Mouse (Mus musculus) gastrocnemius, postnatal 14 days (tissue): ENCODE measurements around the gene Eef1a1. TPM values are rescaled to one million over a fixed set of nuclear protein-coding genes. Genes with fewer than 3 reads are reported as not detected.
"Not testable (repeated sequence)": the region's sequence is repeated elsewhere in the genome, so short reads cannot be mapped to it uniquely, and the experiment has no call there.

ENCODE experiments used
- DNase-seq: peaks from one replicate; pipeline ENCODE4 v3.0.0; 2021; ENCODE audit warnings: mixed read lengths
- intact Hi-C: fragments of 180-260 bp; cut with DNase I; formaldehyde crosslinking; loops from one replicate; pipeline ENCODE4 v1.15.1; 2025; ENCODE audit warnings: low total_unique reads
- long read RNA-seq, 2 experiments: library from polyadenylated mRNA; stranded (forward); transcript quantifications; one replicate each; pipeline ENCODE4 v2.0.0; 2021
- total RNA-seq, 2 experiments: library from RNA; stranded (reverse); gene quantifications; 2 replicates each; pipeline ENCODE4 v1.2.3; 2021

Eef1a1 gene
- total RNA-seq: 1,000 to 10,000 TPM; 1,398 to 1,669 TPM
- long read RNA-seq, experiment 1, transcript Eef1a1-201 (8 exons, 1,794 nt): major isoform, 144 of 200 reads
- long read RNA-seq, experiment 1, partial matches to known transcripts: 56 of 200 reads
- long read RNA-seq, experiment 1, other reads (novel, unspliced or antisense): 0 of 200 reads
- long read RNA-seq, experiment 2, transcript Eef1a1-201 (8 exons, 1,794 nt): major isoform, 157 of 203 reads
- long read RNA-seq, experiment 2, partial matches to known transcripts: 46 of 203 reads
- long read RNA-seq, experiment 2, other reads (novel, unspliced or antisense): 0 of 203 reads

- intact Hi-C loops: no loop called here
- DNase-seq: peak; percentile 79
Observed at GRCm38 (mm10) chr9:78488890-78489420, at the start of gene Eef1a1. Eef1a1 (minus strand) TSS chr9:78489151.

- intact Hi-C loops: no loop called here
- DNase-seq: no peak
Observed at GRCm38 (mm10) chr9:78538421-78538820, 49.5 kb upstream of the Eef1a1 start.

GRCm38 (mm10) chr9:78537154-78537873 lies 48.4 kb upstream of the Eef1a1 start:
- DNase-seq: peak; percentile 80
- intact Hi-C loops: no loop called here

- intact Hi-C loops: no loop called here
Observed at GRCm38 (mm10) chr9:78534606-78535005, 45.7 kb upstream of the Eef1a1 start.

GRCm38 (mm10) chr9:78533296-78533935 lies 44.5 kb upstream of the Eef1a1 start:
- intact Hi-C loops: no loop called here
- no peak for DNase-seq

More at GRCm38 (mm10) chr9:78534606-78535005, 45.7 kb upstream of the Eef1a1 start:
- no peak for DNase-seq

- intact Hi-C loops: no loop called here
- DNase-seq: no peak
Observed at GRCm38 (mm10) chr9:78532341-78532819, 43.4 kb upstream of the Eef1a1 start.

- DNase-seq: no peak
- intact Hi-C loops: no loop called here
Observed at GRCm38 (mm10) chr9:78531816-78532215, 42.9 kb upstream of the Eef1a1 start.

GRCm38 (mm10) chr9:78527767-78528381 lies 38.9 kb upstream of the Eef1a1 start:
- intact Hi-C loops: loop anchor here (10.0 kb wide), 1 partner anchor 53 kb away; no protein-coding TSS in a partner anchor
- DNase-seq: peak; percentile 76

GRCm38 (mm10) chr9:78527301-78527761 lies 38.4 kb upstream of the Eef1a1 start:
- DNase-seq: peak; percentile 84
- intact Hi-C loops: loop anchor here (10.0 kb wide), 1 partner anchor 53 kb away; no protein-coding TSS in a partner anchor

GRCm38 (mm10) chr9:78526206-78526605 lies 37.3 kb upstream of the Eef1a1 start:
- intact Hi-C loops: loop anchor here (10.0 kb wide), 1 partner anchor 51 kb away; no protein-coding TSS in a partner anchor
- DNase-seq: no peak

GRCm38 (mm10) chr9:78525451-78526135 lies 36.6 kb upstream of the Eef1a1 start:
- no peak for DNase-seq
- intact Hi-C loops: loop anchor here (10.0 kb wide), 1 partner anchor 51 kb away; no protein-coding TSS in a partner anchor

- DNase-seq: no peak
- intact Hi-C loops: loop anchor here (10.0 kb wide), 1 partner anchor 47 kb away; no protein-coding TSS in a partner anchor
Observed at GRCm38 (mm10) chr9:78521689-78522088, 32.7 kb upstream of the Eef1a1 start.

GRCm38 (mm10) chr9:78520780-78521601 lies 32.0 kb upstream of the Eef1a1 start:
- DNase-seq: peak; percentile 25
- intact Hi-C loops: loop anchor here (10.0 kb wide), 1 partner anchor 46 kb away; no protein-coding TSS in a partner anchor

GRCm38 (mm10) chr9:78520127-78520779 lies 31.3 kb upstream of the Eef1a1 start:
- no peak for DNase-seq
- intact Hi-C loops: loop anchor here (10.0 kb wide), 1 partner anchor 45 kb away; no protein-coding TSS in a partner anchor

GRCm38 (mm10) chr9:78517237-78517636 lies 28.3 kb upstream of the Eef1a1 start:
- intact Hi-C loops, DNase-seq: not testable (repeated sequence)

- intact Hi-C loops: no loop called here
- no peak for DNase-seq
Observed at GRCm38 (mm10) chr9:78516125-78516524, 27.2 kb upstream of the Eef1a1 start.

GRCm38 (mm10) chr9:78514681-78515080 lies 25.7 kb upstream of the Eef1a1 start:
- DNase-seq: no peak
- intact Hi-C loops: no loop called here
